Mouse (Mus musculus): ENCODE data around the gene Tusc2. TPM values are rescaled to one million over a fixed set of nuclear protein-coding genes. Genes with fewer than 3 reads are reported as not detected.

Tusc2 gene
- polyA plus RNA-seq, 1 experiment: 120 TPM

DNA sequence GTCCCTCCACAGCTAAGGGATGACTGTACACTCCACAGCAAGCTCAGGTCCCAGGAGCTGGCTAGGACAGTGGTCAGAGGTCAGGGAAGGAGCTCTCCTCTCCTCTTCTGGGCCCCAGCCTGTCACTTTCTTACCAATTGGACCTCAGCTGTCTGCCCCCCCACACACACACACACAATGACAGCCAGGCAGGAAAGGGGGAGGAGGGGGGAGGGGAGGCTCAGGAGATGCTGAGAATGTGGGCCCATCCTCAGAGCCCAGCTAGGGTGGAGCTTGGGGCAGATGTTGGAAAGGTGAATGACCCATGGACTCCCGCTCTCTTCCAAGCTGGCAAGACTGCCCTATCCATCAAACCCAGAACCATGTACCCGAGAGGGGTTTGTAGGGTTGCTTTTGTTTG, 44.0 kb downstream of the Tusc2 start:
- no peak for DNase-seq (ENCODE audit: extremely low spot score in 1 of 2, low spot score in 1 of 2)

GRCm38 (mm10) chr9:107607653-107608245, 44.7 kb downstream of the Tusc2 start:
- no peak for DNase-seq (ENCODE audit: extremely low spot score in 1 of 2, low spot score in 1 of 2)

- no peak for DNase-seq (ENCODE audit: extremely low spot score in 1 of 2, low spot score in 1 of 2)
These were observed 45.8 kb downstream of the Tusc2 start, which contains the start of gene Sema3b for GRCm38 (mm10) chr9:107608741-107609432. Gene Sema3b (minus strand): TSS chr9:107609229.

DNA sequence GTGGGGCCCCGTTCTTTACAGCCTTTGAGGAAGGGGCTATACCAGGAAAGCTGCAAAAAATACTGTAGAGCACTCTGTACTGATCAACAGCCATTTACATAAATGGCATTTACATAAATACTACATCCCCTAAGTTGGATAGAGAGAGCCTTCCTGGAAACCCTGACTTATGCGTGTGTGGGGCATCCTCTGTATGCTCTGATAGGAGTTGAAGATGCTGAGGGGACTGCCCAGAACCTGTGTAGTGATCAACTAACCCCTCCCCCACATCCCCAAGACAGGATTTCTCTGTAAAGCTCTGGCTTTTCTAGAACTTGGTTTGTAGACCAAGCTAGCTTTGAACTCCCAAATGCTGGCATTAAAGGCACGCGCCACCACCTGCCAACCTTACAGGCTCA, 46.4 kb downstream of the Tusc2 start:
- no peak for DNase-seq (ENCODE audit: extremely low spot score in 1 of 2, low spot score in 1 of 2)

DNA sequence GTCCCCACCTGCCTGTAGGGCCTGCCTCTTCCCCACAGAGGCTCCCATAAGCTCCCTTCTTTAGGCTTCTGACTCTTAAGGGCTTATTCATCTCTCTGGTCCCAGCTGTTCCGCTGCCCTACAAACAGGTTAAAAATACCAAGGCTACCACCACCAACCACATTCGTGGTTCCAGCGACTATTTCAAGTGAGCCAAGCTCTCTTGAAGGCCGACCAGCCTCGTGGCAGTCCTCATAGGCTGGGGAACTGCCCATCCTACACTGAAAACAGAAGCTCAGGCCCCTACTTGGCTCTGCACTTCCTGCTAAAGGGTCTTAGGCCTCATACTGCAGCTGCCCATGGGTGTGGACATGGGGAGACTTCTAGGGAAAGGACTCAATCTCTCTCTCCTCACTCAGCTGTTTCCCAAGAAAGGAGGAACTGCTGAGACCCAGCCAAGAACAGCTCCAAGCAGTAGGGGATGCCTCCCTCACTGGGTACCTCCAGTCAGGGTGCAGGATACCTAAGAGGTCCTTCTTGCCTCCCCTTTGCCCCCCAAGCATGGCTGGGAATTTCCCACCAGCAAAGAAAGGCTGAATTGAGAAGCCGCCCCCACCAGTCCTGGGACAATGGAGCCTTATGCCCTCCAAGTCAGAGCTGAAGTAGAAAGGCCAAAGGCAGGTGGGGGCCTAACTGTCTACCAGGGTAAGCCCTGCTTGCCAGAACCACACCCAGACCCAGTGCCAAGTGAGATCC, 48.6 kb downstream of the Tusc2 start:
- DNase-seq (ENCODE audit: extremely low spot score in 1 of 2, low spot score in 1 of 2): peak in 1 of 2 experiments; percentile 48

DNA sequence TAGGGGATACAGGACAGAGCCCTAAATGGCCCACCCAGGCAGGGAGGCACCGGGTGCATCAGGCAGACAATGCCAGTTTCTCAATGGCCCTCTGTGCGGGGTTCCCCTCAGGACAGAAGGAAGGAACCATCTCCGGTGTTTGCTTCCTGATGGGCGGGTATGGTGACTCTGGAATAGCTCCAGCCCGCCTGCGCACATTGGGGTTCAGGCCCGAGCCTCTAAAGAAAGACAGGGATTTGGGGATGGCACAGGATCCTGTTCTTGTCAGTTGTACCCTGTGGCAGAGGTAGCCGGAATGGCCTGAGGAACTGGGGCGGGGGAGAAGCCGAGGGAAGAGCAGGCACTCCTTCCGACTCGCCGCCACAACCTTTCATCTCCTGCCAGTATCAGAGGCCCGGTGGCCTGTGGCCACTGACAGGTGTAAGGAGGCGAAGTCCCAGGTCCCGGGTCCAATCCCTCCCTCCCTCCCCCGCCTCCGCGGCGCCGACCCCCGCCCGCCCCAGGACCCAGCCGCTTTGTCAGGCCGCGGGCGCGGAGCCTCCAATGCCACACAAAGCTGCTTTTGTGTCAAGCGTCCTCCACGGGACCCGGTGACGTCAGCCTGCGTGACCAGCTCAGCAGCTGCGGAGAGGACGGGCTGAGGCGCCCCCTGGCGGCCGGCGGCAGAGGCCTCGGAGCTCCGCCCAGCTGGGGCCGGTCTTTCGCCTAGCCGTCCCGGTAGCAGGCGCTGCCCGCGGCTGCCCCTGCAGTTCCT, 49.3 kb downstream of the Tusc2 start:
- peak; percentile 93 to 99 for DNase-seq (ENCODE audit: extremely low spot score in 1 of 2, low spot score in 1 of 2)

DNA sequence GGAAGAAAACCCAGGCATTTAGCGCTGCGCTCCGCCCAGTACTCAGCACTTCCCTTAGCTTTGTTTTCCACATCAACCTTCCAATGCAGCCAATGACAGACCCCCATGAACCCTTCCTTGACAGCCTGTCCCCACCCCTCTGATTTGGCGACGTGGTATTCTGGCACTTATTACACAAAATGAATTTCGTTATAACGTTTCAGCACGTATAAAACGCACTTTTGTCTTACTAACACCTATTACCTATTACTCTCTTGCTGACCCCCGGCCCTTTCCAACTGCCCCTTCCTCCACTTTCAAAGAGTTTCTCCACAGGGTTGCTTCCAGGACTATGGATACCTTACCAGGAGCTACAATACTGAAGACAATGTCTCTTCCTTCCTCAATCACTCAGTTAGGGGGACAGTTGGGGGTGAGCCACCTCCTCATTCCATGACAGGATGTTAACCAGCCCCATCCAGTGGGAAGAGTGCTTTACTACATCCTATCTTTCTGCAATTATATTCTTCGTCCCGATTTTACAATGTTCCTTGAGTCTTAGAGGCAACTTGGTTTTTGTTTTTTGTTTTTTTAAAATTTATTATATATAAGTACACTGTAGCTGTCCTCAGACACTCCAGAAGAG, 50.0 kb downstream of the Tusc2 start:
- DNase-seq (ENCODE audit: extremely low spot score in 1 of 2, low spot score in 1 of 2): no peak

DNA sequence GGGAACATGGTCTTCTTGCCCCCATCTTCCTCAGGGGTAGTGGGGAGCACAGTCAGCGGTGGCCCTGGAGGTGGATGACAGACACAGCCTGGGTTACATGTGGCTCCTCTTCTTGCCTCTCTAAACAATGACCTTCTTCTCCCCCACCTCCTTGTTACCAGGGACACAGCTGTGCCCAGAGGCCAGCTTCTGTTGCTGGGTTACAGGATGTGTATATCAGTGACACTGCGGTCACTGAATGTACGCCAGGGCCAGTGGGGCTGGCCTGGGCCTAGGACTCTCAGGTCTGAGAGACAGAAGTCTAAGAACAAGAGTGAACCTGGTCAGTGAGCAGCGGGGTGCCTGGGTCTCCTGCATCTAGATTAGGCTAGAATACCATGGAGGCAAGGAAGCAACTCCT, 52.0 kb downstream of the Tusc2 start:
- no peak for DNase-seq (ENCODE audit: extremely low spot score in 1 of 2, low spot score in 1 of 2)

Other genes starting within 250 kb of the Tusc2 start
- gene Hemk1, start 224.9 kb upstream of the Tusc2 start, polyA plus RNA-seq (2012; rRNA removed): 31.9 and 39.1 TPM in 2 replicates
- gene 6430571L13Rik, start 222.7 kb upstream of the Tusc2 start, polyA plus RNA-seq (2012; rRNA removed): 26.2 and 26.8 TPM in 2 replicates
- 33.1 and 35.7 TPM in 2 replicates for gene Cacna2d2, start 163.6 kb upstream of the Tusc2 start, polyA plus RNA-seq (2012; rRNA removed)
- 29.7 and 32.1 TPM in 2 replicates for gene Tmem115, start 29.3 kb upstream of the Tusc2 start, polyA plus RNA-seq (2012; rRNA removed)
- 27.0 and 27.2 TPM in 2 replicates for gene Cyb561d2, start 21.1 kb upstream of the Tusc2 start, polyA plus RNA-seq (2012; rRNA removed)
- 65.1 and 65.7 TPM in 2 replicates for gene Nprl2, start 21.0 kb upstream of the Tusc2 start, polyA plus RNA-seq (2012; rRNA removed)
- 6.1 and 7.8 TPM in 2 replicates for gene Zmynd10, start 16.0 kb upstream of the Tusc2 start, polyA plus RNA-seq (2012; rRNA removed)
- gene Rassf1, start 11.7 kb upstream of the Tusc2 start, polyA plus RNA-seq (2012; rRNA removed): 25.0 and 25.2 TPM in 2 replicates
- gene Hyal2, start 4.7 kb downstream of the Tusc2 start, polyA plus RNA-seq (2012; rRNA removed): 11.1 and 12.1 TPM in 2 replicates
- 5.0 and 5.5 TPM in 2 replicates for gene Hyal1, start 13.7 kb downstream of the Tusc2 start, polyA plus RNA-seq (2012; rRNA removed)
- gene Naa80, start 15.6 kb downstream of the Tusc2 start, polyA plus RNA-seq (2012; rRNA removed): 15.9 and 18.3 TPM in 2 replicates
- gene Hyal3, start 17.6 kb downstream of the Tusc2 start, polyA plus RNA-seq (2012; rRNA removed): 0.69 and 0.74 TPM in 2 replicates
- gene Ifrd2, start 24.4 kb downstream of the Tusc2 start, polyA plus RNA-seq (2012; rRNA removed): 17.5 and 18.8 TPM in 2 replicates
- 2.1 and 3.4 TPM in 2 replicates for gene Sema3b, start 46.0 kb downstream of the Tusc2 start, polyA plus RNA-seq (2012; rRNA removed)
- gene Gnai2, start 72.1 kb downstream of the Tusc2 start, polyA plus RNA-seq (2012; rRNA removed): 334 and 351 TPM in 2 replicates
- 256 and 260 TPM in 2 replicates for gene Slc38a3, start 106.3 kb downstream of the Tusc2 start, polyA plus RNA-seq (2012; rRNA removed)
- gene Gnat1, start 116.5 kb downstream of the Tusc2 start, polyA plus RNA-seq (2012; rRNA removed): 0.15 and 0.28 TPM in 2 replicates
- 21.2 and 22.3 TPM in 2 replicates for gene Sema3f, start 147.2 kb downstream of the Tusc2 start, polyA plus RNA-seq (2012; rRNA removed)
- gene Rbm5, start 207.7 kb downstream of the Tusc2 start, polyA plus RNA-seq (2012; rRNA removed): 152 and 180 TPM in 2 replicates